9 mouse cellular contexts compared by ENCODE assay signal in the genomic region with DNA sequence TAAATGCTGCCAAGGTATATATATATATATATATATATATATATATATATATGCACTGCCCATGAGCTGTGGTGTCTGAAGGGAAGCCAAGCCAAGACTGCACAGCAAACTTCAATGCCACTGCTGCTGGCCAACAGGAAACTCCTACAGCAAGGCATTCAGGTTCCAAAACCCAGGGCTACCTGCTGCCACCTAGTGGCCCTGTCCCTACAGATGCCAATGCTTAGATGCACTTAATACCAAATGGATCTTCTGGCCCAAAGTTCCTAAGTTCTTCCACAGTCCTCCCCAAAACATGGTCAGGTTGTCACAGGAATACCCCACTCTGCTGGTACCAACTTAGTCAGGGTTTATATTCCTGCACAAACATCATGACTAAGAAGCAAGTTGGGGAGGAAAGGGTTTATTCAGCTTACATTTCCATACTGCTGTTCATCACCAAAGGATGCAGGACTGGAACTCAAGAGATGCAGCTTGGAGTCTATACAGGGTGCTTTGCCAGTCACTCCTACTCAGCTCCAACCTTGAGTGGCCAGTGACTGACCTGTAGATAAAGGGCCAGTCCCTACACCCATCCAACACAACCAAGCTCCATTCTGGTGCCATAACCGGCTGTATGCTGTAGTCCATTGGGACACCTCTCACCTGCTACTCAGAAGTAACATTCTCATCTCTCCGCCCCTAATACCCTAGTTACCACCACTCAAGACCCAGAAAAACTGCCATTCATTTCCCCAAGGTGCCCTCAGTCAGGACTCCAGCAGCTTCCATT. TPM values are rescaled to one million over a fixed set of nuclear protein-coding genes. Genes with fewer than 3 reads are reported as not detected.
DNase-seq lines count a peak whose midpoint lies in the region; ATAC-seq and TF ChIP-seq lines count a peak whose summit lies in the region.
"Had no signal": no experiment of that assay in that cellular context is flagged by ENCODE, and none has a peak within 500 bp of the region (broad histone marks: within the 10 kb centered on the region; RNA-seq: fewer than 3 reads in every experiment).

No protein-coding gene starts in this region.

- peaks cover 75% of the 10 kb centered on the region for H3K4me1 ChIP-seq in E14TG2a.4 (replicated peaks; ENCODE audit: low read depth, low read length)
- peaks cover 6% of the 10 kb centered on the region; the same call in 1 of the 2 replicates for H3K4me1 ChIP-seq in bone marrow macrophage, adult 2 months (ENCODE audit: control insufficient read depth, insufficient read depth, low read length)
- peaks cover 25% of the 10 kb centered on the region for H3K4me1 ChIP-seq in heart, embryonic 16.5 days (ENCODE audit: control insufficient read depth, insufficient read depth, low read length)

- DNase-seq in layer of hippocampus, adult 2 months (ENCODE audit: low spot score in 2 of 2), result peak; percentile 84 to 85
- peak; percentile 76 to 83 for DNase-seq in lung, adult 18-20 months
- peak; percentile 93 for DNase-seq in retina, embryonic 14.5 days (ENCODE audit: low spot score)
- peak; percentile 76 to 77 for DNase-seq in thymus, postnatal 36 days

- peak; percentile 48 for TF ChIP-seq CTCF in E14TG2a.4 (conservative IDR thresholded peaks at IDR 0.05; ENCODE audit: low read length)
- TF ChIP-seq CTCF in bone marrow macrophage, adult 2 months (IDR thresholded peaks at IDR 0.05; ENCODE audit: low read depth, low read length), result peak; percentile 50
- peak; percentile 81 for TF ChIP-seq CTCF in layer of hippocampus, adult 2 months (conservative IDR thresholded peaks at IDR 0.05)

- H3K27me3 ChIP-seq in E14TG2a.4 (ENCODE audit: insufficient read depth, low read length), result no peaks in the 10 kb centered on the region
- no peaks in the 10 kb centered on the region for H3K27me3 ChIP-seq in heart, embryonic 16.5 days (ENCODE audit: control insufficient read depth, insufficient read depth, low read length)
- H3K27me3 ChIP-seq: hindbrain, embryonic 15.5 days had no signal

- H3K27ac ChIP-seq in bone marrow macrophage, adult 2 months (ENCODE audit: insufficient read depth, low read depth, low read length), result no peak overlapping the region
- H3K27ac ChIP-seq in heart, embryonic 16.5 days (ENCODE audit: low read length), result no peak overlapping the region
- H3K27ac ChIP-seq in layer of hippocampus, adult 2 months, result no peak overlapping the region
- H3K27ac ChIP-seq: hindbrain, embryonic 15.5 days had no signal

- no peaks in the 10 kb centered on the region for H3K9me3 ChIP-seq in E14TG2a.4 (ENCODE audit: low read length)
- no peaks in the 10 kb centered on the region for H3K9me3 ChIP-seq in heart, embryonic 16.5 days (replicated peaks; ENCODE audit: control insufficient read depth, low read length)
- H3K9me3 ChIP-seq: hindbrain, embryonic 15.5 days had no signal

- 62% methylated on average over 2 of the region's 2 CpGs for WGBS in heart, embryonic 16.5 days

- H3K4me2 ChIP-seq in heart, embryonic 16.5 days (ENCODE audit: low read depth, low read length), result no peak overlapping the region
- H3K4me2 ChIP-seq: hindbrain, embryonic 15.5 days had no signal

- H3K36me3 ChIP-seq in E14TG2a.4 (ENCODE audit: insufficient read depth, low read length), result peaks cover 55% of the 10 kb centered on the region
- peaks cover 26% of the 10 kb centered on the region for H3K36me3 ChIP-seq in heart, embryonic 16.5 days (ENCODE audit: control insufficient read depth, insufficient read depth)

- TF ChIP-seq POLR2A in bone marrow macrophage, adult 2 months (IDR thresholded peaks at IDR 0.05; ENCODE audit: borderline replicate concordance, low read depth, low read length), result no peak

- no peak overlapping the region for H3K9ac ChIP-seq in heart, embryonic 16.5 days (ENCODE audit: low read length)
- H3K9ac ChIP-seq: hindbrain, embryonic 15.5 days had no signal

- ATAC-seq in erythroid progenitor cell, adult 5-6 weeks (replicated peaks; ENCODE audit: low FRiP score, poor library complexity, severe bottlenecking), result peak; percentile 71
- 0 out of 2 replicates have a peak, but pooled peaks have one; percentile 28 for ATAC-seq in heart, embryonic 16.5 days (replicated peaks; ENCODE audit: extremely low read depth, insufficient read depth, low FRiP score)

- no peak overlapping the region for H3K4me3 ChIP-seq in E14TG2a.4 (replicated peaks; ENCODE audit: low read length)
- H3K4me3 ChIP-seq in bone marrow macrophage, adult 2 months (ENCODE audit: insufficient read depth, low read length), result no peak overlapping the region
- H3K4me3 ChIP-seq in heart, embryonic 16.5 days (ENCODE audit: low read length), result no peak overlapping the region
- H3K4me3 ChIP-seq in layer of hippocampus, adult 2 months, result no peak overlapping the region
- H3K4me3 ChIP-seq: hindbrain, embryonic 15.5 days had no signal

RNA-seq across cellular contexts. Expression of gene RPS10-NUDT3, which starts 5.6 kb away (rescaled TPM):
- polyA plus RNA-seq in bone marrow macrophage, adult 2 months (2012; ENCODE audit: insufficient read depth, insufficient read length, missing spikeins), result not detected in 2 replicates
- not detected in 2 replicates for total RNA-seq in erythroid progenitor cell, adult 5-6 weeks (2015; ENCODE audit: low replicate concordance)
- 12.3 TPM in 1 of 2 replicates, not detected in the other for total RNA-seq in erythroid progenitor cell, adult 5-6 weeks (2017; ENCODE audit: low replicate concordance)
- polyA plus RNA-seq in heart, embryonic 16.5 days (2015; fragmentation: Nextera tagmentation; extraction: Ambion mirVana), result not detected in 2 replicates
- not detected for total RNA-seq in layer of hippocampus, adult 2 months (2021)
- polyA plus RNA-seq: hindbrain, embryonic 15.5 days had no signal

RNA-seq across cellular contexts. Expression of gene Nudt3, which starts 6.1 kb away (rescaled TPM):
- 55.7 and 58.0 TPM in 2 replicates for polyA plus RNA-seq in bone marrow macrophage, adult 2 months (2012; ENCODE audit: insufficient read depth, insufficient read length, missing spikeins)
- 11.3 and 21.6 TPM in 2 replicates for total RNA-seq in erythroid progenitor cell, adult 5-6 weeks (2015; ENCODE audit: low replicate concordance)
- total RNA-seq in erythroid progenitor cell, adult 5-6 weeks (2017; ENCODE audit: low replicate concordance), result 20.7 and 43.1 TPM in 2 replicates
- 162 and 176 TPM in 2 replicates for polyA plus RNA-seq in heart, embryonic 16.5 days (2015; fragmentation: Nextera tagmentation; extraction: Ambion mirVana)
- total RNA-seq in layer of hippocampus, adult 2 months (2021), result 100 to 1,000 TPM; 462 to 510 TPM

RNA-seq across cellular contexts. Expression of gene Rps10, which starts 7.0 kb away (rescaled TPM):
- 1,367 and 1,405 TPM in 2 replicates for polyA plus RNA-seq in bone marrow macrophage, adult 2 months (2012; ENCODE audit: insufficient read depth, insufficient read length, missing spikeins)
- total RNA-seq in erythroid progenitor cell, adult 5-6 weeks (2015; ENCODE audit: low replicate concordance), result 648 and 718 TPM in 2 replicates
- total RNA-seq in erythroid progenitor cell, adult 5-6 weeks (2017; ENCODE audit: low replicate concordance), result 440 and 463 TPM in 2 replicates
- 511 and 514 TPM in 2 replicates for polyA plus RNA-seq in heart, embryonic 16.5 days (2015; fragmentation: Nextera tagmentation; extraction: Ambion mirVana)
- 100 to 1,000 TPM; 495 to 504 TPM for total RNA-seq in layer of hippocampus, adult 2 months (2021)

RNA-seq across cellular contexts. Expression of gene Pacsin1, which starts 25.9 kb away (rescaled TPM):
- polyA plus RNA-seq in bone marrow macrophage, adult 2 months (2012; ENCODE audit: insufficient read depth, insufficient read length, missing spikeins), result not detected in 2 replicates
- not detected in 2 replicates for total RNA-seq in erythroid progenitor cell, adult 5-6 weeks (2015; ENCODE audit: low replicate concordance)
- not detected in 2 replicates for total RNA-seq in erythroid progenitor cell, adult 5-6 weeks (2017; ENCODE audit: low replicate concordance)
- polyA plus RNA-seq in heart, embryonic 16.5 days (2015; fragmentation: Nextera tagmentation; extraction: Ambion mirVana), result 0.55 and 0.76 TPM in 2 replicates
- 100 to 1,000 TPM; 321 to 335 TPM for total RNA-seq in layer of hippocampus, adult 2 months (2021)

Comparison
In these comparisons a context has a peak if more than half of its experiments do, and no peak if none do; other contexts are left out.
1. RNA of gene Nudt3, which starts 6.1 kb away (total RNA-seq): 462 to 510 TPM in layer of hippocampus, adult 2 months; 11.3 to 43.1 TPM in erythroid progenitor cell, adult 5-6 weeks; every median in the first group is over 10 times any median in the second.
2. Peak in every context shown above with its lines, with median percentiles within 50 percentile points of each other: CTCF ChIP-seq and DNase-seq.